Mouse (Mus musculus): ENCODE results near the gene Nudt9. TPM values are rescaled to one million over a fixed set of nuclear protein-coding genes. Genes with fewer than 3 reads are reported as not detected.

The Nudt9 gene
- polyA plus RNA-seq (2012; rRNA removed; ENCODE audit: low replicate concordance) = 52.9 and 59.7 TPM in 2 replicates

DNA sequence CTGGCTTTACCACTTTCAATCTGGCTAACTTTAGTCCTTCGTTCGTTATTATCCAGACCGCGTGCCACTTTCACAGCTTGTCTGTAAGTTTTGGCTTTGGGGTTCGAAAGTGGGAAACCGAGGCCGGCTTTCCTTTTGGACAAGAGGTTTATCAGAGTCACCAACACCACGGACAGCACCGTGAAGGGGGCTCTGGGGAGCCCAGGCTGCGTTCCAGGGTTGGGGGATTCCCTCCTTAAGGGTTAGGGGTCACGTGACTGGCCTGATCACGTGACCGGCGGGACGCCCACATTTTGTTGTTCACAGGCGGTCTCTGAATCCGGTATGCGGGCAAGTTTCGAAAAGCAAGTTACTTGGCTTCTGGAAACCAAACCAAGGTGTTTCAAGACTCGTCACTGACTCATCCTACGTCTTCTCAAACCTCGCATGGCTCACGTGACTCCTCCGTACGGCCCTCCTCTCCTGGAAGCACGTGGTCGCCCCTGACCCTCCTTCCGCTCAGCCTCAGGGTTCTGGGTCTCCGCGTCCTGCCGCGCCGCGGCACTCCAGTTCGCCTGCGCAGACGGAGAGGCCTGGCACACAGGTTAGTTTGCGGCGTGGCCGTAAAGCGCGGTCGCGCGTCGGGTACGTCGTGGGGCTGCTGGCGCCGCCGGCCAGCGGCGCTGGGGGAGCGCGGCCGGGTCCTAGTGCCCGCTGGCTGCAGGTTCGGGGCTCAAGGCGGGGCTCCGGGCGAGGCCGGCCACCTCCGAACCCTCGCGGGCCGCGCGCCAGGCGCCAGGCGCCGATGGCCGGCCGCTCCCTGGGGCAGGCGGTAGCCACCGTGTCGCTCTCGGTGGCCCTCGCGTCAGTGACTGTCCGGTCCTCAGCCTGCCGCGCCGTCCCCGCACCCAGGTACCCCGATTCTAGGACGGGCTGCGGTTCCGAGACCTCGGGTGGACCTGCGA, at the start of gene Nudt9:
TSS of gene Nudt9 (plus strand) at position 51 of the 944 bp plus-strand sequence.

DNA sequence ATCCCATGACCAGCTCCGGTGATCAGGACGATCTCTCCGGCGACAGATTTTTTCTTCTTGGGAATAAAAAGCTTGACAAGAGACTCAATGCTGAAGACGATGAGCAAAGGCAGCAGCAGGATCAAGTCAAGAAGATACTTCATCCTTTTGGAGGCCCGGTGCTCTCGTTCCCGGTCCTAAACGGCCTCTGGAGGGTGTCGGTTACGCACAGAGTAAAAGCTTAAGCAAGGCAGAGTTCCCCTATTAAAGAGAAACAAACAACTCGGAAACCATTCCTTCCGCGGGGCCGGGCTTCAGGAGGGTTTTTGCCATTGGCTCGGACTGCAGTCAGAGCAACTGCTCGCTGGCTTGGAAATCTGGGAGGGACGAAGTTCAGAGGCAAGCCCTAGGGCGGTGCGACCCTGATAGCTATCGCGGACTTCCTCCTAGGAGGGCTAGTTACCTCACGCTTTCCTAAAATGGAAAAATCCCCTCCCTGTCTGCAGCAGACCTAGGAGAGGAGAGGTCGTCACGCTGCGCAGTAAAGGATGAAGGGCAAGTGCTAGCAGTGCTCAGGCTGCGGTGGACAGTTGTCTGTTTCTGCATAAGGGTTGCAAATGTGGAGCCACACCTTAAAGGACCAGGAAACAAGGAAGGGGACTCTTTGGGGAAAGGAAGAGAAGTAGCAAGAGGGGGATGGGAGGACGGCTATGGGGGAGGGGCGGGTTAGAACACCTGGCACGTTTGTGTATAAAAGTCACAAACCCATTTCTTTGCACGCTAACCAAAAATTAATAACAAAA, 24.3 kb upstream of the Nudt9 start, which contains the start of gene Hsd17b11:
TSS of gene Hsd17b11 (minus strand) at position 323 of the 782 bp plus-strand sequence.

DNA sequence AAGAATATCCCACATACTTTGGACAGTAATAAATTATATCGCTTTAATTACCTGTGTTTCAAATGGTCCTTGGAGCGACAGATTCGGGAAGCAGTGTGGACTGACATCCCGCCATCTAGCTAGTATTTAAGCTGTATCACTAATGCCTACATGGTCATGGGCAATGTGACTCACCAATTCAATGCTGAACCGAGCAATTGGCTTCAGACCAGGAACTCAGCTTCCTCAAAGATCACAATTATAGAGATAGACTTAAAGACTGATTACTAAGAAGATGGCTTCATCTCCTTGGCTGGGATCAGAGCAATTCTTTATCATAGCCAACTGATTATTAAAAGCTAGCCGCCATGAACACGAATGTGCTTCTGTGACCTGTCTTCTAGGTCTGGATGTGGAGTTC, 31.4 kb downstream of the Nudt9 start, which contains the start of gene Gm17660:
TSS of gene Gm17660 (minus strand) at position 101 of the 400 bp plus-strand sequence.

DNA sequence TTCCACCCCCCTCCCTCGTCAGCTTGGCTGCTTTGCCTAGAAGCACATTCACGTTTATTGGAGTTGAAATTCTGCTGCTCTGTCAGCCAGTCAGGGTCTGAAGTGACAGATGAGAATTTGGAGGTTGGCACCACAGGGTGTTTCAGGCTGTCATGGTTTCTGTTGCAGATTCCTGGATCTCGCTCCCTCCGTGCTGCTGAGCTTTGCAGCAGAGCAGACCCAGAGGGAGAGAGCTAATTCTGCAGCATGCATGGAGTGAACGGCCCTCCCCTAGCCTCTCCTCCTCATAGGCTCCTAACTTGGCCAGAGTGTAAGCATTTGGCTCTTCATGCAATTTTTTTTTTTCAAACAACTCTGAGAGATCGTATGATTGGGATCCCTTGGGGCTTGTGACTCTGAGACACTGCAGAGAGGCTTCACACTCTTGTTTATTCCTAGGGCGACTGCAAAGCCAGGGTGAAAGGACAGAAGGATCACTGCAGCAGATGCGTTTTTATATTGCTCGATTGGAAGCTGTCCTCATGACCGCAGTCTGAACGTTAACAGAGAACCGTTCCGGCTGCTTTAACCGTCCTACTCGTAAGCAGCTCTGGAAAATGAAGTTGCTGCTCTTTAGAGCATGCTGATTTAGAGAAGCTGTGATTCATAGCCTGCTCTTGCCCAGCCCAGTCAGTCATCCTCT, 67.5 kb downstream of the Nudt9 start, which contains the start of gene Sparcl1:
TSS of gene Sparcl1 (minus strand) at position 243 of the 682 bp plus-strand sequence.

Other genes starting within 250 kb of the Nudt9 start
- gene Klhl8, start 135.0 kb upstream of the Nudt9 start, polyA plus RNA-seq (2012; rRNA removed; ENCODE audit: low replicate concordance) = 12.9 and 14.3 TPM in 2 replicates
- gene Hsd17b13, start 68.9 kb upstream of the Nudt9 start, polyA plus RNA-seq (2012; rRNA removed; ENCODE audit: low replicate concordance) = 0.17 and 0.50 TPM in 2 replicates
- 34.5 and 60.5 TPM in 2 replicates for gene Hsd17b11, start 24.4 kb upstream of the Nudt9 start, polyA plus RNA-seq (2012; rRNA removed; ENCODE audit: low replicate concordance)
- gene Gm17660, start 31.3 kb downstream of the Nudt9 start, polyA plus RNA-seq (2012; rRNA removed; ENCODE audit: low replicate concordance) = not detected in 2 replicates
- gene Sparcl1, start 67.4 kb downstream of the Nudt9 start, polyA plus RNA-seq (2012; rRNA removed; ENCODE audit: low replicate concordance) = 249 and 562 TPM in 2 replicates
- gene Dspp, start 124.4 kb downstream of the Nudt9 start, polyA plus RNA-seq (2012; rRNA removed; ENCODE audit: low replicate concordance) = not detected in 2 replicates
- 0.04 and 0.05 TPM in 2 replicates for gene Dmp1, start 156.3 kb downstream of the Nudt9 start, polyA plus RNA-seq (2012; rRNA removed; ENCODE audit: low replicate concordance)